Mouse (Mus musculus) kidney, postnatal 0 days (tissue): ENCODE results near the gene Aldh1a2. TPM values are rescaled to one million over a fixed set of nuclear protein-coding genes. Genes with fewer than 3 reads are reported as not detected.

Experiments
- ATAC-seq: fragments of 200-750 bp; cut with Nextera tagmentation; replicated peaks from 2 replicates; pipeline ENCODE4 v1.8.0; 2017; ENCODE audit warnings: low read depth, moderate number of reproducible peaks, moderate TSS enrichment, moderate library complexity; ENCODE audit not compliant: low FRiP score
- DNase-seq: peaks from one replicate; pipeline ENCODE4 v3.0.0-alpha.2; 2016; ENCODE audit warnings: low spot score
- H3K27ac ChIP-seq: fragments of 300-500 bp; sonication (generic); 2 replicates; pipeline ENCODE4 v1.5.1; 2014; ENCODE audit warnings: mild to moderate bottlenecking
- H3K27me3 ChIP-seq: fragments of 300-500 bp; sonication (generic); 2 replicates; pipeline ENCODE4 v1.6.1; 2014; ENCODE audit warnings: low read length, mixed read lengths; ENCODE audit not compliant: insufficient read depth
- H3K36me3 ChIP-seq: fragments of 300-500 bp; sonication (generic); 2 replicates; pipeline ENCODE4 v1.6.1; 2014; ENCODE audit warnings: low read length, mixed read lengths; ENCODE audit not compliant: insufficient read depth
- H3K4me1 ChIP-seq: fragments of 300-500 bp; sonication (generic); replicated peaks from 2 replicates; pipeline ENCODE4 v1.6.1; 2014; ENCODE audit warnings: antibody characterized with exemption, low read length, mixed read lengths; ENCODE audit not compliant: insufficient read depth
- H3K4me2 ChIP-seq: fragments of 300-500 bp; sonication (generic); 2 replicates; pipeline ENCODE4 v1.6.1; 2014; ENCODE audit warnings: mild to moderate bottlenecking, low read length, moderate library complexity, mixed read lengths
- H3K4me3 ChIP-seq: fragments of 300-500 bp; sonication (generic); replicated peaks from 2 replicates; pipeline ENCODE4 v1.5.1; 2014; ENCODE audit warnings: low read depth, low read length
- H3K9ac ChIP-seq: fragments of 300-500 bp; sonication (generic); 2 replicates; pipeline ENCODE4 v1.6.1; 2014; ENCODE audit warnings: low read depth, low read length
- H3K9me3 ChIP-seq: fragments of 300-500 bp; sonication (generic); replicated peaks from 2 replicates; pipeline ENCODE4 v1.6.1; 2016; ENCODE audit warnings: low read length, inconsistent platforms, mixed read lengths
- CTCF ChIP-seq: IDR thresholded peaks from 2 replicates; pipeline ENCODE4 v1.5.1; 2016; ENCODE audit warnings: antibody characterized with exemption, low read depth, mild to moderate bottlenecking, moderate library complexity
- WGBS: fragments of 180-500 bp; shearing (Covaris S2); extraction: QIAGEN DNeasy Blood & Tissue Kit; methylation state at CpG from one replicate; pipeline ENCODE4 v1.1.7; 2014; 5-methylcytosine and 5-hydroxymethylcytosine counted together
- polyA plus RNA-seq: library from polyadenylated mRNA; unstranded; fragments of >200 nt; fragmentation: Nextera tagmentation; extraction: Ambion mirVana; gene quantifications from 2 replicates; pipeline ENCODE4 v1.2.1, GENCODE M21; 2015

Aldh1a2 gene
- polyA plus RNA-seq, 1 experiment from 2014 or later = 177 TPM

- TF ChIP-seq CTCF = no peak
- no peaks in the 10 kb centered on the region for H3K4me1 ChIP-seq
- no peak overlapping the region for H3K4me3 ChIP-seq
- H3K27me3 ChIP-seq = no peaks in the 10 kb centered on the region
- no peak overlapping the region for H3K9ac ChIP-seq
- H3K36me3 ChIP-seq = no peaks in the 10 kb centered on the region
- WGBS = 67% methylated on average over 9 of the region's 9 CpGs
- ATAC-seq = no peak
- peak; percentile 61 for DNase-seq
- no peak overlapping the region for H3K4me2 ChIP-seq
- no peak overlapping the region for H3K27ac ChIP-seq
- H3K9me3 ChIP-seq = no peaks in the 10 kb centered on the region
These were observed 91.7 kb downstream of the Aldh1a2 start for GRCm38 (mm10) chr9:71307106-71307789.

- ATAC-seq (no peak), DNase-seq (no peak)
- WGBS = 92% methylated on average over 3 of the region's 3 CpGs
- Histone ChIP-seq H3K27ac (no peak overlapping the region), H3K9ac (no peak overlapping the region), H3K4me3 (no peak overlapping the region), H3K27me3 (no peaks in the 10 kb centered on the region), H3K36me3 (no peaks in the 10 kb centered on the region), H3K9me3 (no peaks in the 10 kb centered on the region), H3K4me1 (peaks cover 4% of the 10 kb centered on the region), H3K4me2 (no peak overlapping the region)
- TF ChIP-seq CTCF = peak; percentile 35; the same call in 1 of the 2 replicates
These were observed 100.4 kb downstream of the Aldh1a2 start for GRCm38 (mm10) chr9:71315960-71316359.

DNA sequence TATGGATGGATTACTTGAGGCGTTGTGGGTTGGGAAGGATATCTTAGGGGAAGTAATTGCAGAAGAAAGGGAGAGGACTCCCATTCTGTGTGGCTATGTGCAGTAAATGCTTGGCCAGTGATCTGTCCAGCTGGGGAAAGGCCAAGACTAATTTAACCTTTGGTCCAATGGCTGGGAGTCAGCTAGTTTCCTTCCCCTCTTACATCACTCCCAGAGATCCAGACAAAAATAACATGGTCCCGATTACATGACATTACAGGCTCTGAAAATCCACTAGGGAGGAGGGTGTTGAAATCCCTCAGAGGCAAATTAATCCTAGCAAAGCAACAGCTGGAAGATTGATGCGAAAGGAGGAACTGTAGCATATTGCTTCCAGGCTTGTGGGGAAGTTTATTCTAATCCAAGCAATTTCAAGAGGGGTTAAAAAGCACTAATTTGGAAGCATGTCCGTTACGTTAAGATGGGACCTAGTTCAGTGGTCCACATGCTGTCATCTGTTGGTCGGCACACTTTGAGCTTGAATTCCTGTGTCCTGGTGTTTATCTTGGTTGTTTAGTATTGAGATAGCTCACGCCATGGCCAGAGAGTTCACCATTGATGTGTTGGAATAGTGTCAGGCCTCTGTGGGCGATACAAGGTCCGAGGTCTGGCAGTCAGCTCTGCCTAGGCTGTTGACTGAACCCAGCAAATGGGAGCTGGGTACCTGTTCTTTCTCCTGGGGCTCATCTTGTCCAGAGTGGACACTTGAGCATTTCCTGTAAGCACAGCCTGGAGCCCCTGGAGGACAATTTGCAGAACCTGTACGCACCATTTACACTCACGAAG is 101.7 kb downstream of the Aldh1a2 start:
- Histone ChIP-seq H3K9ac (no peak overlapping the region), H3K36me3 (no peaks in the 10 kb centered on the region), H3K9me3 (no peaks in the 10 kb centered on the region), H3K27me3 (no peaks in the 10 kb centered on the region), H3K4me2 (no peak overlapping the region; the same call in 1 of the 2 replicates), H3K27ac (peak overlapping the region; percentile 70), H3K4me1 (peaks cover 16% of the 10 kb centered on the region), H3K4me3 (no peak overlapping the region)
- DNase-seq (peak; percentile 94), ATAC-seq (peak; percentile 41; the same call in 1 of the 2 replicates)
- WGBS = 44% methylated on average over 11 of the region's 11 CpGs
- TF ChIP-seq CTCF = no peak

GRCm38 (mm10) chr9:71317921-71318241 is 102.3 kb downstream of the Aldh1a2 start:
- Histone ChIP-seq H3K4me3 (no peak overlapping the region), H3K9ac (no peak overlapping the region), H3K27me3 (no peaks in the 10 kb centered on the region), H3K36me3 (no peaks in the 10 kb centered on the region), H3K4me1 (peaks cover 20% of the 10 kb centered on the region), H3K27ac (peak overlapping the region; percentile 70), H3K9me3 (no peaks in the 10 kb centered on the region), H3K4me2 (no peak overlapping the region)
- no peak for ATAC-seq
- TF ChIP-seq CTCF = no peak
- peak; percentile 78 for DNase-seq
- WGBS = 58% methylated on average over 3 of the region's 3 CpGs

GRCm38 (mm10) chr9:71319776-71320175 is 104.2 kb downstream of the Aldh1a2 start:
- ATAC-seq = no peak
- Histone ChIP-seq H3K27me3 (no peaks in the 10 kb centered on the region), H3K9me3 (no peaks in the 10 kb centered on the region), H3K9ac (no peak overlapping the region), H3K27ac (no peak overlapping the region), H3K4me1 (peaks cover 20% of the 10 kb centered on the region), H3K4me3 (no peak overlapping the region), H3K36me3 (no peaks in the 10 kb centered on the region), H3K4me2 (no peak overlapping the region)
- TF ChIP-seq CTCF = no peak
- 78% methylated on average over 5 of the region's 5 CpGs for WGBS
- no peak for DNase-seq

DNA sequence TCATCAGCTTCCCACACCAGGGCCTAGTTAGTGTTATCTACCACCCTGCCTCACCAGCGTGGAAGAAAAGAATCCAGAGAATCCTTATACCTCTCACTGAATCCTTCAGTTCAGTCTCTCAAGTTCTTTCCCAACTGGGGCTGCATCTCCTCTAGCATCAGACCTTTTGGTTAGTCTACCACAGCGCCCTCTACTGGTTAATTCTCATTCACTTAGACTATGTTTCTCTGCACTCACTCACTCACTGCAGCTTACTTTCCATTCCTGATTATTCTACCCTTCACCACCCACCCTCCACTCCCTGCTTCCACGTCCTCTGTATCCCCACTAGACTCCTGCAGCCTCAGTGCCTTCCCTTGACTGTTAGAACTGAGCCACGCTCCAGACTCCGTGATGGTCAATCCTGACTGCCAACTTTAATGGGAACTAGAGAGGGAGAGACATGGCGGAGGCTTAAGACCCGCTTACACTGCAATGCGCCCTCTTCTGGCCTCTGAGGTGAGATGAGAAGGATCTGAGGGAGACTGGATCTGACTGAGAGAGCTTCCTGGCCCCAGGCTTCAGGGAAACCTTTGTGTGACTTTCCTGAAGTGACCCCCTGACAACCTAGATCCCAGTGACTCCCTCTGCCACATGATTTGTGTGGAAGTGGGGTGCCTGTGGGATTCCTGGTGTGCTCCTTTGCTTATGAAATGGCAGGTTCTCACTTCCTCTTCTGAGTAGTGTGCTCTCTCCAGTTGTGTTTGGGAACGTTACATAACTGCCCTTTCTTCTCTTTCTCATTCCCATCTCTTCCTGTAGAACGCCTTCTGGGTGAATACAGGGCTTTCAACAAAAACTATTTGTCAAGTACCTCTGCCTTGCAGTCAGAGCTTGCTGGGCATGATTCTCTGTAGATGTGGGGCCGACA is 104.9 kb downstream of the Aldh1a2 start:
- Histone ChIP-seq H3K27me3 (no peaks in the 10 kb centered on the region), H3K4me1 (peaks cover 20% of the 10 kb centered on the region), H3K9me3 (no peaks in the 10 kb centered on the region), H3K4me3 (no peak overlapping the region), H3K27ac (peak overlapping the region; percentile 72), H3K36me3 (no peaks in the 10 kb centered on the region), H3K9ac (no peak overlapping the region), H3K4me2 (no peak overlapping the region)
- WGBS = 67% methylated on average over 11 of the region's 11 CpGs
- DNase-seq = peak; percentile 31
- peak; percentile 40 for TF ChIP-seq CTCF
- no peak for ATAC-seq
